Mouse (Mus musculus) lung, postnatal 0 days (tissue): Measurements from ENCODE around the gene Adap2. TPM values are rescaled to one million over a fixed set of nuclear protein-coding genes. Genes with fewer than 3 reads are reported as not detected.

Experiments
- ATAC-seq: fragments of 200-750 bp; cut with Nextera tagmentation; 2 replicates; pipeline ENCODE4 v1.8.0; 2017; ENCODE audit warnings: moderate library complexity
- DNase-seq: peaks from one replicate; pipeline ENCODE4 v3.0.0-alpha.2; 2016; ENCODE audit warnings: low spot score
- H3K27ac ChIP-seq: fragments of 300-500 bp; sonication (generic); 2 replicates; pipeline ENCODE4 v1.5.1; 2014; ENCODE audit warnings: antibody characterized with exemption, mild to moderate bottlenecking, low read length, mixed read lengths
- H3K27me3 ChIP-seq: fragments of 300-500 bp; sonication (generic); replicated peaks from 2 replicates; pipeline ENCODE4 v1.6.1; 2014; ENCODE audit warnings: low read length, mixed read lengths; ENCODE audit not compliant: insufficient read depth
- H3K36me3 ChIP-seq: fragments of 300-500 bp; sonication (generic); 2 replicates; pipeline ENCODE4 v1.6.1; 2014; ENCODE audit warnings: low read length, mixed read lengths; ENCODE audit not compliant: insufficient read depth
- H3K4me1 ChIP-seq: fragments of 300-500 bp; sonication (generic); 2 replicates; pipeline ENCODE4 v1.6.1; 2014; ENCODE audit warnings: antibody characterized with exemption, low read depth, low read length, mixed read lengths; ENCODE audit not compliant: insufficient read depth
- H3K4me2 ChIP-seq: fragments of 300-500 bp; sonication (generic); replicated peaks from 2 replicates; pipeline ENCODE4 v1.6.1; 2014; ENCODE audit warnings: low read depth, mild to moderate bottlenecking, low read length, moderate library complexity, mixed read lengths
- H3K4me3 ChIP-seq: fragments of 300-500 bp; sonication (generic); 2 replicates; pipeline ENCODE4 v1.5.1; 2014; ENCODE audit warnings: low read depth, low read length
- H3K9ac ChIP-seq: fragments of 300-500 bp; sonication (generic); replicated peaks from 2 replicates; pipeline ENCODE4 v1.6.1; 2014; ENCODE audit warnings: low read depth, mild to moderate bottlenecking
- H3K9me3 ChIP-seq: fragments of 300-500 bp; sonication (generic); 2 replicates; pipeline ENCODE4 v1.6.1; 2016; ENCODE audit warnings: low read length, mixed read lengths
- CTCF ChIP-seq: IDR thresholded peaks from 2 replicates; pipeline ENCODE4 v1.5.1; 2016; ENCODE audit warnings: antibody characterized with exemption, mild to moderate bottlenecking
- EP300 ChIP-seq: IDR thresholded peaks from 2 replicates; pipeline ENCODE4 v1.6.1; 2016; ENCODE audit warnings: antibody characterized with exemption, mild to moderate bottlenecking, control low read depth
- WGBS: fragments of 180-500 bp; shearing (Covaris S2); extraction: QIAGEN DNeasy Blood & Tissue Kit; methylation state at CpG from one replicate; pipeline ENCODE4 v1.1.7; 2014; 5-methylcytosine and 5-hydroxymethylcytosine counted together
- polyA plus RNA-seq: library from polyadenylated mRNA; unstranded; fragments of >200 nt; fragmentation: Nextera tagmentation; extraction: Ambion mirVana; gene quantifications from 2 replicates; pipeline ENCODE4 v1.2.1, GENCODE M21; 2015

The Adap2 gene
- polyA plus RNA-seq, 1 experiment from 2014 or later: 12.4 TPM

GRCm38 (mm10) chr11:80136786-80137185 lies 17.1 kb upstream of the Adap2 start:
- TF ChIP-seq EP300: no peak
- no peak for TF ChIP-seq CTCF
- H3K4me3 ChIP-seq: no peak overlapping the region
- peaks cover 10% of the 10 kb centered on the region; the same call in 1 of the 2 replicates for H3K36me3 ChIP-seq
- WGBS: 83% methylated on average over 13 of the region's 13 CpGs
- no peak overlapping the region for H3K27ac ChIP-seq
- H3K9me3 ChIP-seq: no peaks in the 10 kb centered on the region
- no peak overlapping the region for H3K4me2 ChIP-seq
- no peak overlapping the region for H3K9ac ChIP-seq
- DNase-seq (no peak), ATAC-seq (no peak)
- no peaks in the 10 kb centered on the region for H3K27me3 ChIP-seq
- no peaks in the 10 kb centered on the region for H3K4me1 ChIP-seq

- Histone ChIP-seq H3K9ac (no peak overlapping the region), H3K27me3 (no peaks in the 10 kb centered on the region), H3K36me3 (peaks cover 5% of the 10 kb centered on the region; the same call in 1 of the 2 replicates), H3K4me1 (peaks cover 1% of the 10 kb centered on the region; the same call in 1 of the 2 replicates), H3K27ac (no peak overlapping the region), H3K9me3 (no peaks in the 10 kb centered on the region), H3K4me2 (no peak overlapping the region), H3K4me3 (no peak overlapping the region)
- 84% methylated on average over 5 of the region's 5 CpGs for WGBS
- ATAC-seq (no peak), DNase-seq (no peak)
- no peak for TF ChIP-seq EP300
- TF ChIP-seq CTCF: no peak
These were observed 16.1 kb upstream of the Adap2 start for GRCm38 (mm10) chr11:80137773-80138172.

GRCm38 (mm10) chr11:80141825-80142521 lies 11.9 kb upstream of the Adap2 start, which contains the start of gene Tefm:
Tefm (minus strand) TSS chr11:80142175.
- WGBS: under 1% methylated on average over 40 of the region's 40 CpGs
- Histone ChIP-seq H3K4me3 (peak within 1 kb of the TSS; percentile 85), H3K9me3 (no peaks in the 10 kb centered on the region), H3K4me2 (peak within 1 kb of the TSS; percentile 90), H3K27me3 (no peaks in the 10 kb centered on the region), H3K9ac (peak within 1 kb of the TSS; percentile 87), H3K27ac (peak within 1 kb of the TSS; percentile 88), H3K4me1 (peaks cover 4% of the 10 kb centered on the region; the same call in 1 of the 2 replicates), H3K36me3 (no peaks in the 10 kb centered on the region)
- DNase-seq: peak; percentile 94
- no peak for TF ChIP-seq CTCF
- TF ChIP-seq EP300: no peak
- peak; percentile 93 for ATAC-seq

GRCm38 (mm10) chr11:80142872-80143271 lies 11.0 kb upstream of the Adap2 start:
- peak overlapping the region; percentile 88; the same call in 1 of the 2 replicates for H3K27ac ChIP-seq
- WGBS: 37% methylated on average over 8 of the region's 8 CpGs
- H3K9ac ChIP-seq: no peak overlapping the region
- H3K36me3 ChIP-seq: no peaks in the 10 kb centered on the region
- ATAC-seq (peak; percentile 25; the same call in 1 of the 2 replicates), DNase-seq (peak; percentile 48)
- no peaks in the 10 kb centered on the region for H3K27me3 ChIP-seq
- TF ChIP-seq CTCF (no peak), EP300 (no peak)
- H3K9me3 ChIP-seq: no peaks in the 10 kb centered on the region
- H3K4me1 ChIP-seq: peaks cover 4% of the 10 kb centered on the region; the same call in 1 of the 2 replicates
- peak overlapping the region; percentile 85; the same call in 1 of the 2 replicates for H3K4me3 ChIP-seq
- H3K4me2 ChIP-seq: peak overlapping the region; percentile 90

GRCm38 (mm10) chr11:80145787-80146275 lies 8.1 kb upstream of the Adap2 start:
- peaks cover 4% of the 10 kb centered on the region; the same call in 1 of the 2 replicates for H3K4me1 ChIP-seq
- no peak overlapping the region for H3K4me3 ChIP-seq
- H3K9me3 ChIP-seq: no peaks in the 10 kb centered on the region
- H3K9ac ChIP-seq: no peak overlapping the region
- H3K4me2 ChIP-seq: no peak overlapping the region
- 21% methylated on average over 10 of the region's 10 CpGs for WGBS
- ATAC-seq (no peak), DNase-seq (peak; percentile 44)
- no peak for TF ChIP-seq CTCF
- TF ChIP-seq EP300: no peak
- H3K36me3 ChIP-seq: no peaks in the 10 kb centered on the region
- no peak overlapping the region for H3K27ac ChIP-seq
- H3K27me3 ChIP-seq: no peaks in the 10 kb centered on the region

GRCm38 (mm10) chr11:80147748-80148147 lies 6.2 kb upstream of the Adap2 start:
- TF ChIP-seq EP300: no peak
- TF ChIP-seq CTCF: no peak
- H3K36me3 ChIP-seq: no peaks in the 10 kb centered on the region
- DNase-seq (peak; percentile 23), ATAC-seq (no peak)
- H3K4me3 ChIP-seq: no peak overlapping the region
- H3K4me1 ChIP-seq: peaks cover 3% of the 10 kb centered on the region; the same call in 1 of the 2 replicates
- H3K9me3 ChIP-seq: no peaks in the 10 kb centered on the region
- H3K27me3 ChIP-seq: no peaks in the 10 kb centered on the region
- H3K4me2 ChIP-seq: no peak overlapping the region
- H3K27ac ChIP-seq: no peak overlapping the region
- WGBS: 63% methylated on average over 6 of the region's 6 CpGs
- H3K9ac ChIP-seq: no peak overlapping the region
